Mouse (Mus musculus) olfactory bulb, adult 2 months (tissue): Measurements from ENCODE around the gene Hrk.

Source experiments
- CTCF ChIP-seq: fragments of 200-500 bp; IDR thresholded peaks from 2 replicates; pipeline ENCODE4 v1.5.1; 2012; ENCODE audit warnings: low read depth, mild to moderate bottlenecking, low read length, moderate library complexity; ENCODE audit not compliant: insufficient read depth
- POLR2A ChIP-seq: fragments of 200-500 bp; IDR thresholded peaks from 2 replicates; pipeline ENCODE4 v1.6.1; 2012; ENCODE audit warnings: mild to moderate bottlenecking, low read depth, low read length, moderate library complexity; ENCODE audit not compliant: insufficient read depth

DNA sequence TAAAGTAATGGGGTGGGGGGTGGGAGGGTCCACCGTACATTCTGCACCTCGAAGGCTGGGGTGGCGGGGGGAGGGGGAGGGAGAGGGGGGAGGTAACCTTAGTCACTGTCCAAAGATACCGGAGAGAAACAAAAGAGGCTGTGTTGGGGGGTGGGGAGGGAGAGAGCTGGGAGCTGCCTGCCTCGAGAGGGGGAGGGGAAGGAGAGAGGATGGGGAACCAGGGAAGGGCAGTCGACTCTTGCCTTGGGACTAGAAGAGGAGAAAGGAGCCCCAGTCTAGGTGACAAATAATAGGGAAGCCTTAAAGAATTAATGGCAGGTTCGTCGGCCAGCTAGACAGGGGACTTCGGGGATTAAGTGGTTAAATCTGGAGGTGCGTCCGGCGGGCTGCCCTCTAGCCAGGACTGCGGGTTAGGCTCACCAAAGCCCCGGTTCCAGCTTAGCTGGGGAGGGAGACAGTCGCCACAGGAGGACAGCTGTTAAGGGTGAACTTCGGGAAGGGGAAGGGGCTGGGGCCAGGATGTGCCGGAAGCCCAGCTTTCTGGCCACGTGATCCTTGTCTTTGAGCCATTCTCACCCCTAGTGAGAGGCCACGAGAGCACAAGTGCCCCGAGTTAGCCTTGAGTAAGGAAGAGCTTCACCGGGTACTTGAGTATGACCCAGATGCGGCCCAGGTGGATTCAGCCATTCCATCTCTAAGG is 10.0 kb downstream of the Hrk start:
- TF ChIP-seq CTCF, result no peak
- no peak for TF ChIP-seq POLR2A
